Mouse (Mus musculus): ENCODE data around the gene Phldb2. TPM values are rescaled to one million over a fixed set of nuclear protein-coding genes. Genes with fewer than 3 reads are reported as not detected.
A peak's percentile ranks its signal among the peaks of the same experiment; 100 is the strongest.

Phldb2 gene
- polyA plus RNA-seq, 1 experiment from 2014 or later = 6.8 TPM

DNA sequence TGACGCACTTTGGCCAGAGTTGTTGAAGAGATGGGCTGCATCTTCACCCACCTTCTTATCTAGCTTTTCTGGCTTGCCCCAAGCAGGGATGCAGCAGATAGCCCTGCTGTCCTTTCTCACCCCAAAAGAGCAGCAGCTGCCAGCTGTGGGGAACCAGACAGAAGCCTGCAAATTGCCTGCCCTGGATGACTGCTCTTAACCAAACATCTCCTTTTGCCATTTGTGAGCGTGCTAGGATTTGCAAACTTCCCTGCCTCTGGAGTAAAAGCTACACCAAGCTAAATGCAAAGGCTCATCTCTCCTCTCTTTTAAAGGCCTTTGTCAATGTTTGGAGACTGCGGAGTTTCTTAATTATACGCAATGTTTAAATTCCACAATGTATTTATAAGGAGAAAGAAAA, 111.0 kb downstream of the Phldb2 start:
- Histone ChIP-seq H3K4me2 (ENCODE audit: low read length) (peak overlapping the region; percentile 98), H3K27ac (ENCODE audit: low read depth, low read length) (no peak overlapping the region), H3K4me3 (ENCODE audit: low read length) (no peak overlapping the region), H3K4me1 (ENCODE audit: control insufficient read depth, insufficient read depth, low read depth, low read length) (no peaks in the 10 kb centered on the region), H3K9ac (ENCODE audit: low read depth, low read length) (no peak overlapping the region), H3K36me3 (ENCODE audit: control insufficient read depth, insufficient read depth, low read length) (no peaks in the 10 kb centered on the region), H3K9me3 (ENCODE audit: control insufficient read depth, low read length) (no peaks in the 10 kb centered on the region), H3K27me3 (replicated peaks; ENCODE audit: control insufficient read depth, insufficient read depth, low read length) (no peaks in the 10 kb centered on the region)
- ATAC-seq = no peak
- WGBS = 72% methylated on average over 4 of the region's 4 CpGs

DNA sequence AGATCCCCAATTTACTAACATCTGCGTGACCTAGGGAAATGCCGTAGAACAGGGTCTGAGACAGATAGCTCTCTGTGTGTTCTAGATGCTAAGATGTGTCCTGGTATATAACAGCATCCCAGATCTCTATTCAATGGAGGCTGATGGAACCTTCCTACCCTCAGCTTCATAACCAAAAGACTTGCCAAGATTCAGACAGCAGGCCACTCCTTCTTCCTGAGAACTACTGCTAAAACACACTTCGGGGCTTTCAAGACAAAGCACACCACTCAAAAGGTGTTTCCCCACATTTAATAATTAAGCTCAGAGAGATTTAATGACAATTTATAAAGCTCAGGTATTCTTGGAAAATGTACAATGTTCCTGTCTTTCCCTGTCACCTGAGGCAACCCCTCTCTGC, 111.6 kb downstream of the Phldb2 start:
- H3K4me2 ChIP-seq (ENCODE audit: low read length) = no peak overlapping the region
- no peak overlapping the region for H3K9ac ChIP-seq (ENCODE audit: low read depth, low read length)
- H3K27me3 ChIP-seq (replicated peaks; ENCODE audit: control insufficient read depth, insufficient read depth, low read length) = no peaks in the 10 kb centered on the region
- H3K4me1 ChIP-seq (ENCODE audit: control insufficient read depth, insufficient read depth, low read depth, low read length) = no peaks in the 10 kb centered on the region
- H3K36me3 ChIP-seq (ENCODE audit: control insufficient read depth, insufficient read depth, low read length) = no peaks in the 10 kb centered on the region
- H3K27ac ChIP-seq (ENCODE audit: low read depth, low read length) = no peak overlapping the region
- H3K4me3 ChIP-seq (ENCODE audit: low read length) = no peak overlapping the region
- no peaks in the 10 kb centered on the region for H3K9me3 ChIP-seq (ENCODE audit: control insufficient read depth, low read length)
- ATAC-seq = no peak
- WGBS = 91% methylated on average over 3 of the region's 3 CpGs

DNA sequence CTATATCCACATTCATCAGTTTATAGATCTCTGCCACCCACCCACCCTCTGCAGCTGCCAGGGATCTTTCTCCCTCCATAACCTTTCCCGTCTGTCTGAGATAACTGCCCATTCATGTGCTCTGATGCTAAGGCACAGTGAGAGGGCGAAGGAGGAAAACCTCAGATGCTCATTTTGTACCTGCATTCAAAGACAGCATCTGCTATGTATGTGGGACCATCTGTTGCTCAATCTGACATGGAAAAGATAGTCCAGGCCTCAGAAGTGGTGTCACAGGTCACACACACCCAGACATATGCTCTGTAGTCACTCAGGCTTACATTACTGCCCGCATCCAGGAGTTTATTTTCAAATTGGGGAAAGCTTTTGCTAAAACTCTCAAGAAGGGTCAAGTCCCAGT, 112.4 kb downstream of the Phldb2 start:
- WGBS = 72% methylated on average over 3 of the region's 3 CpGs
- H3K4me2 ChIP-seq (ENCODE audit: low read length) = no peak overlapping the region
- no peaks in the 10 kb centered on the region for H3K4me1 ChIP-seq (ENCODE audit: control insufficient read depth, insufficient read depth, low read depth, low read length)
- no peak for ATAC-seq
- no peaks in the 10 kb centered on the region for H3K27me3 ChIP-seq (replicated peaks; ENCODE audit: control insufficient read depth, insufficient read depth, low read length)
- no peaks in the 10 kb centered on the region for H3K36me3 ChIP-seq (ENCODE audit: control insufficient read depth, insufficient read depth, low read length)
- H3K9me3 ChIP-seq (ENCODE audit: control insufficient read depth, low read length) = no peaks in the 10 kb centered on the region
- H3K9ac ChIP-seq (ENCODE audit: low read depth, low read length) = no peak overlapping the region
- H3K4me3 ChIP-seq (ENCODE audit: low read length) = no peak overlapping the region
- no peak overlapping the region for H3K27ac ChIP-seq (ENCODE audit: low read depth, low read length)

DNA sequence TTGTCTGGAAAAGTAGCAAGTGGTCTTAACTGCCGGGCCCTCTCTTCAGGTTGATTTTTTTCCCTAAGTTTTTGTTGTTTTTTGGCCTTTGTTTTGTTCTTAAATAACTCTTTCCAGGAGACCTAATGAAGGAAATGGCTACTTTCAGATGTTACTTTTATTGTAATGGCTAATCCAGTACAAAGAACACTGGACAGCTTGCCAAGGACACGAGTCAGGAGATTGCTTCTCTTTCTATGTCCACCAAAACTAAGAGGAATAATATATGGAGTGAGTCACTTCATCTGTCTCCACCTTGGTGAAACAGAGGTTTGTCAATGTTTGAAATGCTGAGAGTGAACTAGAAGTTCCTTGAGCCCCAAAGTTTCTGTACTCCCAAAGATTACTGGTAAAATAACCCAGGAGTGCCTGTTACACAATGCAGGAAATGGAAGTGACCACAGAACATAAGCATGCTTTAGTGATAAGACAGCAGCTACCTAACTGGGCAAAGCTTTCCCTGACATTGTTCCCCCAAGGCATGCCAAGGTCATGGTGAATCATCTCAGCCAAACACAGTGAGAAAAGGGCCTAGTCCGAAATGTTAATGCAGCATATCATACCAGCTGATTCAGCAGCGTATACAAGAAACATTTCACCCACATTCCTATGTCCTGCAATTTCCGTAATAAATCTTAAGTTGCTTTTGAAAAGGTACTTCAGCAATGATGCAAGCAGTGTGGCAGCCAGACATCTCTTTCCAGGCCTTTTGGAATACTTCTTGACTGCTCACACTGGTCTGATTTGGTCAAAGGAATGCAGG, 115.7 kb downstream of the Phldb2 start:
- no peak overlapping the region for H3K4me3 ChIP-seq (ENCODE audit: low read length)
- H3K27me3 ChIP-seq (replicated peaks; ENCODE audit: control insufficient read depth, insufficient read depth, low read length) = no peaks in the 10 kb centered on the region
- no peaks in the 10 kb centered on the region for H3K9me3 ChIP-seq (ENCODE audit: control insufficient read depth, low read length)
- no peaks in the 10 kb centered on the region for H3K36me3 ChIP-seq (ENCODE audit: control insufficient read depth, insufficient read depth, low read length)
- no peak overlapping the region for H3K4me2 ChIP-seq (ENCODE audit: low read length)
- H3K27ac ChIP-seq (ENCODE audit: low read depth, low read length) = no peak overlapping the region
- 74% methylated on average over 5 of the region's 5 CpGs for WGBS
- no peak overlapping the region for H3K9ac ChIP-seq (ENCODE audit: low read depth, low read length)
- no peaks in the 10 kb centered on the region for H3K4me1 ChIP-seq (ENCODE audit: control insufficient read depth, insufficient read depth, low read depth, low read length)
- no peak for ATAC-seq

DNA sequence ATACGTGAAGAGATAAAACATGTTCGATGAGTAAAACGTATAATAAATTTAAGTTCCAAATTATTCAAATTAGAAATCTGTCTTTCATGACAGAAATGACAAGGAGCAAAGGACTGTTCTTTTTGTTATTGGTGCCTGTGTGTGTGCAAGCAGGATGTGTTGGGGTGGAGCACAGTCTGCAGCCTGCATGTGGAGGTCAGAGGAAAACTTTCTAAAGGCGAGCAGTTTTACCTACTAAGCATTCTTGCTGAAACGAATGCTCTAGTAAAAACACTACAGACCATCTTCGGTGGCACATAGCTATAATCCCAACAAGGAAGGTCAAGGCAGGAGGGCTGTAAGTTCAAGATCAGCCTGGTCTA, 120.7 kb downstream of the Phldb2 start:
- no peak for ATAC-seq
- Histone ChIP-seq H3K27me3 (replicated peaks; ENCODE audit: control insufficient read depth, insufficient read depth, low read length) (no peaks in the 10 kb centered on the region), H3K27ac (ENCODE audit: low read depth, low read length) (no peak overlapping the region), H3K9me3 (ENCODE audit: control insufficient read depth, low read length) (no peaks in the 10 kb centered on the region), H3K4me2 (ENCODE audit: low read length) (no peak overlapping the region), H3K4me3 (ENCODE audit: low read length) (no peak overlapping the region), H3K4me1 (ENCODE audit: control insufficient read depth, insufficient read depth, low read depth, low read length) (no peaks in the 10 kb centered on the region), H3K9ac (ENCODE audit: low read depth, low read length) (no peak overlapping the region), H3K36me3 (ENCODE audit: control insufficient read depth, insufficient read depth, low read length) (no peaks in the 10 kb centered on the region)
- WGBS = 81% methylated on average over 6 of the region's 6 CpGs

DNA sequence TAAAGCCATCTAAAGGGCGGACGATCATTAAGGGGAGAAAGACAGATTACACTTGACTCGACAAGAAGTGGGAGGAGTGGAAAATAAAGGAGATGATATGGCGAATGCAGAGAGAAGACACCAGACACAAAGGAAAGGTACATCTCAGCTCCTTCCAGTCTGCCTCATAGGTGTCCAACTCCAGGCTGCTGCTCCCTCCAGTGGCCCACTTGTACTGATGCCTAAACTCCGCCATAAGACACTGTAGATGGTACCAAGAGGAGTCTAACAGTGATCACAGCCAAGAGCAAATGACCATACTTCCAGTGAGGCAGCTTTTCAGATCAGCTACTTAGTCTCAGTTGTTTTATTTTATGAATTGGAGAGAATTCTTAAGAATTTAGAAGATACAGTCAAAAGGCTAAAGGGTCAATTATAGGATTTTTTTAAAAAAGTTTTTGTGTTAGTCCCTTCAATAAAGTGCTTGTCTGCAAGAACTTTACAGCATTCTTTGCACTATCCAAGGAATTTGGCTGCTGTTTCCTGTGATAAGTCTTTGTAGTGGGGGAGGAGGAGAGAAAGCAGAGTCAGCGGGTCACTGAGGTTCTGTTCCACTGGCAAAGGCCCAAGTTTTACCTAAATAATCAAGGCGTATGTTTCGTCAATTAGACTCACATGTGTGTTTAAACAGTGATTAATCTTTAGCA, 121.2 kb downstream of the Phldb2 start:
- no peak overlapping the region for H3K9ac ChIP-seq (ENCODE audit: low read depth, low read length)
- no peaks in the 10 kb centered on the region for H3K27me3 ChIP-seq (replicated peaks; ENCODE audit: control insufficient read depth, insufficient read depth, low read length)
- no peaks in the 10 kb centered on the region for H3K4me1 ChIP-seq (ENCODE audit: control insufficient read depth, insufficient read depth, low read depth, low read length)
- no peak overlapping the region for H3K4me2 ChIP-seq (ENCODE audit: low read length)
- no peak overlapping the region for H3K27ac ChIP-seq (ENCODE audit: low read depth, low read length)
- H3K36me3 ChIP-seq (ENCODE audit: control insufficient read depth, insufficient read depth, low read length) = no peaks in the 10 kb centered on the region
- ATAC-seq = no peak
- no peak overlapping the region for H3K4me3 ChIP-seq (ENCODE audit: low read length)
- 79% methylated on average over 8 of the region's 8 CpGs for WGBS
- H3K9me3 ChIP-seq (ENCODE audit: control insufficient read depth, low read length) = no peaks in the 10 kb centered on the region

DNA sequence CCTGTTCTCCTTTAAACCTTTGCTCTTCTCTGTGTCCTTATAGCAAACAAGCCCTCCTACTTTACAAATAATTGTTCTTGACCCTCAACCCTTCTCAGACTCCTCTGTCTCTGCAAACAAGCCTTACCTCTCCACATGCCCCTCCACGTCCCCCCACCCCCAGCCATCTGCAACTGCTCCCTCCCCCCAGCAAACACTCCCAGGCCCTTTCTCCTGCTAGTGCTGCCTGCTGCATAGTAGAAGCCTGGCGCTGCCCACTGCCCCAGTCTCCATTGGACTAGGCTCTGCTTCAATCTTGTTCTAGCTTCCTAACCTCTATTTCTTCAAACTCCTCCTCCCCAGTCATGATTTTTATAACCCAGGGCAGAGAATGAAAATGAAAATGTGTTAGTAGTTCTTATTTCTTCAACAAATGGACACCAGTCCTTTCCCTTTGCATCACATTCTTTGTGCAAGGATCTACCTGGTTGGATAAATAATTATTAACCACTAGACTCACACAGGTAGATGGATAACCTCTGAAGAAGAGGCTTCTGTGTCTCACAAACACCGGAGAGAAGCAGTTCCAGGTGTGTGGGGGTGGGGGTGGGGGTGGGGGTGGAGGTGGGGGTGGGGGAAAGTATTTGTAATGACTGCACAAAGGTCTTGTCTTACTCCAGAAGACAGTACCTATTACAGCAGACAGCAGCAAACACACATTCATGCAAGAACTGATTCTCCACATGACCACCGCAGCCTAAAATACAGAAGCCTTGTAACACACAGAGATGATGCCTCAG, 122.1 kb downstream of the Phldb2 start:
- H3K4me1 ChIP-seq (ENCODE audit: control insufficient read depth, insufficient read depth, low read depth, low read length) = no peaks in the 10 kb centered on the region
- ATAC-seq = no peak
- H3K9me3 ChIP-seq (ENCODE audit: control insufficient read depth, low read length) = no peaks in the 10 kb centered on the region
- no peak overlapping the region for H3K4me2 ChIP-seq (ENCODE audit: low read length)
- H3K27ac ChIP-seq (ENCODE audit: low read depth, low read length) = no peak overlapping the region
- 49% methylated on average over 4 of the region's 4 CpGs for WGBS
- no peaks in the 10 kb centered on the region for H3K27me3 ChIP-seq (replicated peaks; ENCODE audit: control insufficient read depth, insufficient read depth, low read length)
- no peak overlapping the region for H3K4me3 ChIP-seq (ENCODE audit: low read length)
- no peak overlapping the region for H3K9ac ChIP-seq (ENCODE audit: low read depth, low read length)
- no peaks in the 10 kb centered on the region for H3K36me3 ChIP-seq (ENCODE audit: control insufficient read depth, insufficient read depth, low read length)

DNA sequence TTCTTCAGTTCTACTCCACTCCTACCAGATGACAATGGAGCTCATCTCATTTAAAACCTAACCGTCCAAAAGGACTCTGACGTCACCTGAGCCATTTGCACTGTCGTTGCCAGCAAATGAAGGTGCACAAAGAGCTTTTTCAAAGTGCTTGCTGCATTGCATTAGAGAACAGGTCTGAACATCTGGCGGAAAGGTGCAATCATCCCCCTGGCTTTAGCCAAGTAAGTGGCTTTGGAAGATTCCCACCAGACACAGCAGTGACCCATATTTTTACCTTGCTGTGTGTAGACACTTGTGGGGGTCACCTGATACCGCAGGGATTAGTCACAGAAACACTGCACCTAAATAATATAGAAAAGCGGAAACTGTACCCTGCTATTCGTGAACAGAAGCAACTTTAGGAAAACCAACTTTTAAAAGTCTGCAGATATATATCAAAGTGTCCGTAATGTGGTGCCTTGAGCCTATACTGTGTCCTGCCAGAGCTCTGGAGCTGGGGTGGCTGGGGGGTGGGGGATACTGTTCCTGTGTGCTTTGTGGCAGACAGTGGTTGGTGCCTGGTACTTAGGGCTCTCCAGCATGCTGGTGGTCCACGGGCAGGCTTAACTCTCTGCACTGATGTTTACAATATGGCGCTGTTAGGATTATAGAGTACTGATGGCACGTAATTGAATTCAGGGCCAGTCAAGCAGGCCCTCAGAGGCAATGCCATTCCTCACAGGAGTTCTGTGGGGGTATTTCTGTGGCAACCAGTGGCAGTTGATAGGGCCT, 123.1 kb downstream of the Phldb2 start:
- no peaks in the 10 kb centered on the region for H3K27me3 ChIP-seq (replicated peaks; ENCODE audit: control insufficient read depth, insufficient read depth, low read length)
- no peak overlapping the region for H3K9ac ChIP-seq (ENCODE audit: low read depth, low read length)
- no peaks in the 10 kb centered on the region for H3K9me3 ChIP-seq (ENCODE audit: control insufficient read depth, low read length)
- H3K4me1 ChIP-seq (ENCODE audit: control insufficient read depth, insufficient read depth, low read depth, low read length) = no peaks in the 10 kb centered on the region
- H3K4me3 ChIP-seq (ENCODE audit: low read length) = no peak overlapping the region
- no peak for ATAC-seq
- no peak overlapping the region for H3K27ac ChIP-seq (ENCODE audit: low read depth, low read length)
- H3K4me2 ChIP-seq (ENCODE audit: low read length) = no peak overlapping the region
- WGBS = 74% methylated on average over 11 of the region's 11 CpGs
- H3K36me3 ChIP-seq (ENCODE audit: control insufficient read depth, insufficient read depth, low read length) = no peaks in the 10 kb centered on the region
